Mouse (Mus musculus) adrenal gland, postnatal 14 days (tissue): ENCODE results near the gene Mastl. TPM values are rescaled to one million over a fixed set of nuclear protein-coding genes. Genes with fewer than 3 reads are reported as not detected.

Experiments
- total RNA-seq: library from RNA; stranded (reverse); gene quantifications from 2 replicates; pipeline ENCODE4 v1.2.3, GENCODE M21; 2021

Mastl gene
- total RNA-seq, 1 experiment from 2014 or later, result 4.6 TPM

Other genes starting within 250 kb of the Mastl start
- gene Abi1, start 115.8 kb downstream of the Mastl start, total RNA-seq, result 66.9 and 67.6 TPM in 2 replicates
- 66.1 and 75.1 TPM in 2 replicates for gene Acbd5, start 87.9 kb downstream of the Mastl start, total RNA-seq
- gene Yme1l1, start 345 bp upstream of the Mastl start, total RNA-seq, result 99.4 and 101 TPM in 2 replicates
- gene 4931423N10Rik, start 51.5 kb upstream of the Mastl start, total RNA-seq, result not detected in 2 replicates
- gene Nxph2, start 165.2 kb upstream of the Mastl start, total RNA-seq, result not detected in 2 replicates